Mouse (Mus musculus) heart, adult 11 months (tissue): ENCODE data around the gene Ebf4.

Source experiments
- DNase-seq: peaks from one replicate; pipeline ENCODE4 v3.0.0; 2022

Gene Ebf4

DNA sequence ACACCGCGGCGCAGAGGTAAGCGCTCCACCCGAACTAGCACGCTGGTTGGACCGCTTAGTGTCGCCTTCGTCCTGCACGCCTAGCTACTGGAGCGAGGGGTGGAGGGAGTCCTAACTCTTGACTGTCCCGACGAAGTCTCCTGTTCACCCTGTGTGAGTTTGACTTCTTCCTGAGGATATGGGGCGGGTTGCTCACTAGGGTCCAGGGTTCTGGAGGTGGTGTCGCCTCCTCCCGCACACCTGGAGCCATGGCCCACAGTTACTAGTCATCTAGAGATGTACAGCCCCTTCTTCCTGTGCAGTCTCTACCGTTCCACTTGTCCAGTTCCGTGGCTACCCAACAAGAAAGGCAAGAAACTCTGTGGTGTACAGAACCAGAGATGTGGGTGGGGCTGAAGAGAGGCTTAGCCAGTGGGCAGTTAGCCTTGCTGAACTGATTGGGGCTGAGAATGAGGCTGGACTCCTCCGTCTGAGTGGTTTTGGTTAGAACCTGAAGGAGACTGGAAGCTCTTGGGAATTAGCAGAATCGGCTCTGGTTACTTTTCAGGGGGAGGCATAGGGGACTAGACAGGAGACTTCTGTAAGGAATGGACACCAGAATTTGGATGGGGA is 1.3 kb downstream of the Ebf4 start:
- DNase-seq: peak; percentile 89

DNA sequence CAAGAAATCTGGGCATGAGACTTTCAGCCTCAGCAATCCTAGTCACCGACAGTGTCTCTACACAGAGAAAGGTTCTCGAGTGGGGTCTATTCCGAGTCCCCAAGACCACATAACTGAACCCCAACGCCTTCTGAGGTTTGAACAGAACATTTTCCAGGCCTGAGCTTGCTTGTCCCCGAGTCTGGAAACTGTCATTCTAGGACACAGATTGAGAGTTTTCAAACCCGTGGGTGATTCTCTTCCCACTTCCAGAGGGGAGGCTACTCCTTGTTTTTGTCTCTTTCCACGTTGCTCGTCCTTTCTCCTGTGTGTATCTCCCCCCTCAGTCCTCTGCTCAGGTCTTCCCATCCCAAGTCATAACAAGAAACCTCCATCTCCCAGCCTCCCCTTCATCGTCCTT is 2.6 kb downstream of the Ebf4 start:
- DNase-seq: peak; percentile 83

DNA sequence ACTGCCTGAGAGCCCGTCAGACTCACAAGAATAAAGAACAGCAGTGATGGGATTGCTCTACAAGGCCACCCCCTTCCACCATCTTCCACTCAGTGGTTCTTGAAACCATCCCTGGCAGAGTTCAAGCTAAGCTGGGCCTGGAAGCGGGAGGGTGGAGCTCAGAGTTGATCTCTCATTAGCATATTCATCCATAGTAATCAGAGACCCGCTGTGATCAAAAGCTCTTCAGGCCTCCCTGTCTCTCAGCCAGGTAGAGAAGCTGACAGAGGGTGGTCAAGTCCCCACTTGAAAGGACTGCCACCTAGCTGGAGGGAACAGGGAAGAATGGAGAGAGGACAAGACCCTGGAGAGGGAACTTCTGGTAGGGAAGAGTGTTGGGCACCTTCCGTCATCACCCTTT is 8.0 kb downstream of the Ebf4 start:
- DNase-seq: no peak

DNA sequence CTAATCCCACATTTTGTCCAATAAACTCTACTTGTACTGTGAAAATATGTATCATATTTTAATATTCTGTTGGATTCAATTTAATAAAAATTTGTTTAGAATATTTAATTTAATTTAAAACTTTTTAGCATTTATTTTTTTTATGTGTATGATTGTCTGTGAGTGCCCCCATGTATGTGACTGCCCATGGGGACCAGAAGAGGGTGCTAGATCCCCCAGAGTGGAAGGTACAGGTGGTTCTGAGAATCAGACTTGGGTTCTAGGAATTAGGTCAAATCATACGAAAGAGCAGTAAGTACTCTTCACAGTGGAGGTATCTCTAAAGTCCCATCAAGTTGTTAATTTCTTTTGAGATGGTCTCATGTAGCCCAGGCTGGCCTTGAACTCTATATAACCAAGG is 32.1 kb downstream of the Ebf4 start:
- DNase-seq: peak; percentile 3

DNA sequence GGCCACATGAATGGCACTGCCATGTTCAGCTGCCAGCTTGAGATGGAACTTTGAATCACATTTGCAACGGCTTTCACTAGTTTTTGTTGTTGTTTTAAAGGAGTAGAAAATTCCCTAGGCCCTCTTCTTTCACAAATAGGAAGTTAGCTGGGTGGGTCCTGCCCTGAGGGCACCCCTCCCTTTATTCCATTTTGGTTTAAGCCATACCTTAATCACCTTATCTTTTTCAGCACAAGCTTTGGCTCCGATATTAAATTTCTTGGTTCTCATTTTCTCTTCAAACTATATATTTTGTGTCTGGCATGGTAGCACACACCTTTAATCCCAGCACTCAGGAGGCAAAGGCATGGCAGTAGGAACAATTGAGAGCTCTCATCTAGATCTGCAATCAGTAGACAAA is 34.5 kb downstream of the Ebf4 start:
- peak; percentile 39 for DNase-seq

DNA sequence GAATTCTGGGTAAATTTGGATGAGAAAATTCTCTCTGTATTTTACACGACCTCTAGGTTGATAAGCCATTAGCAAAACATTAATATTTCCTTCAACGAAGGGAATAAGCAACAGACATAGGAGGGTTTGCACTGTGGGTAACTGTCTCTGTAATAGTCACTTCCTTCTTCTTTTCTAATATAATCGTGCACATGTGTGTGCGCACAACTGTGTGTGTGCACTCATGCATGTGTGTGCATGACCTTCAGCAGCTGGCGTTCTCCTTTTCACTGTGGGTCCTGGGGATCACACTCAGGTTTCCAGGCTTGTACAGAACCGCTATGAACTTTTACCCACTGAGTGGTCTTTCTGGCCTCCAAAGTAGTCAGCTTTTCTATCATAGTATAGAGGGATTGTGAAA is 40.1 kb downstream of the Ebf4 start:
- peak; percentile 21 for DNase-seq

DNA sequence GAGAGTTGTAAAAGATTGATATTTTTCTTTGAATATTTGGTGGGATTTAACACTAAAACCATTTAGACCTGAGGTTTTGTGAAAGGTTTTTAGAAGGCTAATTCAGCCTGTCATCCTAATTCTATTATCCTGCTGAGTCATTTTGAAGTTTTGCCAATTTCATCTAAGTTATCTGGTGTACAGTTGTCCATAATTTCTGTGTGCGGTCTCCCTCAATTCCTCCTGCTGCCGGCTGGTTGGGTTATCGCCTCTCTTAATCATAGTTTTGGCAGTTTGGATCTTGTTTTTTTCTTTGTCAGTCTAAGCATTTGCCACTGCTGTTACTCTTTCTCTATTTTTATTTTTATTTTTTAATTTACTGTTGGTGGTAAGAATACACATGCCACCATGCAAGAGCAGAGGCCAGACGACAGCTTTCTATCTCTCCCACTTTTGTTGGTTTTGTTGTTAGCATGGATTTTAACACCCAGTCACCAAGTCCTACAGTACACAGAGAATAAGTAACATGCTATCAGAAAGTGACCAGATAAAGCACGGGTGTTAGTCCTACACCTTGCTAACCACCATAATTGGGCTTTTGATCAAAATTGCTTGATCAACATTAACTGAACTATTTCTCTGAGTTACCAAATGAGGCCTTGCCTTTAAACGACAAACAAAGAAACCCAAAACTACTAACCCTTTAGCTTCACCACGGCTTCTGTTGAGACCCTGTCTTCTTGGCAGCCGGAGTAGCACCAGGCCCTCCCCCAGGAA is 45.7 kb downstream of the Ebf4 start:
- DNase-seq: peak; percentile 13

DNA sequence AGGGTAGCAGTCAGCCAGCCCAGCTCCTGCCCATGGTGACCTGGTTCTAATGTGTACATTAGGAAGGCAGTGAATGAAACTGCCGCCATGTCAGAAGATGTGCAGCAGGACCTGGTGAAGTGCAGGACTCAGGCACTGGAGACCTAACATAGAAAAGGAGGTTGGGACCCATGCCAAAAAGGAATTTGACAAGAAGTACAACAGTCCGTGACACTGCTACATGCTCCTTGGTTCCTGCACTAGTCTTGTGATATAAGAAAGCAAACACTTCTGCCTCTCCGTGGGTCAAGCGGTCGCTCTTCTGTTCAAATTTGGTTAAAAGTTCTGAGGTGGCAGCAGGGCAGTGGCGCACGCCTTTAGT is 46.2 kb downstream of the Ebf4 start:
- DNase-seq: peak; percentile 24

DNA sequence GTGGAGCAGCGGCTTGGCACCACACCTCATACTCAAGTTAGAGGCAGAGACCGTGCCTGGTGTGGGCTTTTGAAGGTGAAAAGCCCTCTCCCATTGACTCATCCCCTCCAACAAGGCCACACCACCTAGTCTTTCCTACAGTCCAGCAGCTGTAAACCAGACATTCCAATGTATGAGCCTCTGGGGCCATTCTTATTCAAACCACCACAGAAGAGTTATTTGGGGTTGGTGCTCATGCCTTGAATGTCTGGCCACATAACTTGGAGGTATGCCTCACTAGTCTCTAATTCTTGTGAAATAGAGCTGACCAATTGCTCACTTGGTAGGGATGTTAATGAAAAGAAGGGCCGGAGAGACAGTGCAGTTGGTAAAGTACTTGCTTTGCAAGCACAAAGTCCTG is 55.4 kb downstream of the Ebf4 start:
- peak; percentile 10 for DNase-seq

DNA sequence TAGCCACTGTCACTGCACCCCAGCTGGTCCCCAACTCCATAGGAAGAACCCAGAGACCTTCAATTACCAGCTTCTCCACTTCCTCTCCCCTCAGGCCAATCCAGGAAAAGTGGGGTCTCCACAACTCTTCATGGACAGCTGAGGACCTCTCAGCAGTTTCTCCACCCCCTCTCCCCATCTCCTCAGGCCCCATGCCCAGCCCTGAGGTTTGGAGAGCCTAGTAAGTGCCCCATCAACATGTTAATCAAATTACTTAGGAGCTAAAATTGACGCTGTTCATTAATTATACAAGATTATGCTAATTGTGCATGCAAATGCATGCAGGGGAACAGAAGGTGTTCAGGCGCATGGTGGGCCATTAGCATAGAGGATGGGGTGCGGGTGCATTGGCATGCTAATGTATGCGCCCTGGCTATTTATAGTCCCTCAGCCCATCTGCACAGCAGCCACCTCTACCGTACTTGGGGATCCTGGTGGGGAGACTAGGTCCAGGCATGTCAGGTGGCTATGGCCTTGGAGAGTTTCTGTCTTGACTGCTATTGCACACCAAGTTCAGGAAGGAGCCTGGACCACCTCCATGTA is 56.9 kb downstream of the Ebf4 start:
- peak; percentile 44 for DNase-seq

DNA sequence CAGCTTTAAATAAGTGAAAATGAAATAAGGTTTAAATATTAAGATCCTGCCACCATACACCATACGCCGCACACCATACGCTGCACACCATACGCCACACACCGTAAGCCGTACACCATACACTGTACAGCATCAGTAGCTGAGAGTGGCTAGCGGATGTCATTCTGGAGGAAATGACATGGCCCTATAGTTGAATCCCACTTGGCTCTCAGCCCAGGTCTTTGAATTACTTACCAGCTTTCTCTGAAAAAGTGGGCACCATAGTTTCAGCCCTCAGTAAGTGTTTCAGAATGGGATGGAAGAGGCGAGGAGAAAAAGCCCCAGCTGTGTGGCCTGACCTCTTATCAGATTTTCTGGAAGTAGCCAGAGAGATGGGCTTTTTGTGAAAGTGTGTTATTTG is 58.4 kb downstream of the Ebf4 start:
- peak; percentile 71 for DNase-seq

DNA sequence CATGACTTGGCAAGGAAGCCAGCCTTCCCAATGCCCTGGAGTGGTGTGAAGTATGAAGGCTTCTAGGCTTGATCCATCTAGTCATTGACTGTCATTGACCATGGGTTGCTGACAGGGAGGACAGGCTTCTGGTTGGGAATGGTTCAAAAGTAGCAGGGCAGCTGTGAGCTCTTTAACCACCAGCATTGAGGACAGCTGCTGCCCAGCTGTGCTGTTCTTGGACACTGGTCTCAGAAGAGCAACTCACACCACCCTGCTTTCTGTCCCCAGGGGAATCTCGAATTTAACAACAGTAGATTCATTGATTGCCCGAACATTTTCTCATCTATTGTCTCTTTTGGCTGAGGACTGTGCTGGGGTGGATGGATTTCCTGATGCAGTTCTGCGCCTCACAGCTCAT is 58.9 kb downstream of the Ebf4 start:
- DNase-seq: peak; percentile 93

DNA sequence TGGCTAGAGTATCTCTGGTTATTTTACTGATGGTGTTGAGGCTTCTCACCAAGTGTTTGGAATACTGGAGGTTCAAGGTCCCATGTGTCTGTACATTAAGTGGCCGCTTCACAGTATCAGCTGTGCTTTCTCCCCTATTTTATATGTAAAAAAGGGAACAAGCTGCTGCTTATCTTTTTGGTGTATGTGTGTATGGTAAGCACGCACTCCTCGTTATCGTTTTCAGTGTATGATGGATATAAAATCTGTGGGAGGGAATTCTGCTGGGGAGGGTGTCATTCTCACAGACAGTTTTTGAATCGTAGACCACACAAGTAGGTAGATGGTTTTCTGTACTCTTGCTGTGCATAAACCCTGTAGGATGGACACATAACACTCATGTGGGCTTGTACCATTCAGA is 62.6 kb downstream of the Ebf4 start:
- DNase-seq: no peak

DNA sequence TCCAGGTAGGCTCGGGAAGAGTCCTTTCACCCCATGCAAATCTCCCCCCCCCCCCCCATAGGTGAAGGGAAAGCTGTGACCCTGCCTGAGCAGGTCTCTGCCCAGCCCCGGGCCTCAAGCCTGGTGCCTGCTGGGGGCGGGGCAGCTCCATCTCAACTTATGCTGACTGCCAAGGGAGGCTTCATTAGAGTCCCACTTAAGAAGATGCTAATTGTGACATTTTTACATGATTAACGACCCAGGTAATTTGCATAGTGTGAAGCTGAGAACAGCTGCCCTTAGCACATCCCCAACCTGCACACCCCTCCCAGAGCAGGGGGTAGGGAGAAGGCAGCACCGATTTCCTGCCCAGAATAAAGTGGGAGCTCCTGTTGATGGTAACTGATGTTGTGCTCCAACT is 63.9 kb downstream of the Ebf4 start:
- DNase-seq: peak; percentile 58

DNA sequence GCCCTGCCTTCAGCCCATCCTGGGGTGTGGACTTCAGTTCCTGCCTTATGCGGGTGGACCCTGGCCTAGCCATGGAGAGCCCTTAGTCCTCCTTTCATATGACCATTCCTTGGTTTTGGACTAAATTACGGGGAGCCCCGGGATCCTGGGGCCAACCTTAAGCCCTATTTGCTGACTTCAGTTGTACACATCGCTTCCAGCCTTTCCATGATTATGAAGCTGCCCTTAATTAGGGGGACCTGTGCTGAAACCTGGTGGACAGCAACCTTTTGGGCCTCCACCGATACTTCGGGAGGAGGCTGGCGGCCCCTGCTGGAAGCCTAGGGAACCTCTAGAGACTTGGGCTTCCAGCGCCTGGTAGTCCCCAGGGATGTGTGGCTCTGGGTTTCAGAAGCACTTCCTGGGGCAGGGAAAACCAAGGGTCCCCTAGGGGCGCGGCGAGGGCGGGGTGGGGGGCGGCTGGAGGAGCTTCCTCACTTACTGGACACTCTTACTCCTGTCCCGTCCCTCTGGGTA is 67.6 kb downstream of the Ebf4 start:
- peak; percentile 60 for DNase-seq

DNA sequence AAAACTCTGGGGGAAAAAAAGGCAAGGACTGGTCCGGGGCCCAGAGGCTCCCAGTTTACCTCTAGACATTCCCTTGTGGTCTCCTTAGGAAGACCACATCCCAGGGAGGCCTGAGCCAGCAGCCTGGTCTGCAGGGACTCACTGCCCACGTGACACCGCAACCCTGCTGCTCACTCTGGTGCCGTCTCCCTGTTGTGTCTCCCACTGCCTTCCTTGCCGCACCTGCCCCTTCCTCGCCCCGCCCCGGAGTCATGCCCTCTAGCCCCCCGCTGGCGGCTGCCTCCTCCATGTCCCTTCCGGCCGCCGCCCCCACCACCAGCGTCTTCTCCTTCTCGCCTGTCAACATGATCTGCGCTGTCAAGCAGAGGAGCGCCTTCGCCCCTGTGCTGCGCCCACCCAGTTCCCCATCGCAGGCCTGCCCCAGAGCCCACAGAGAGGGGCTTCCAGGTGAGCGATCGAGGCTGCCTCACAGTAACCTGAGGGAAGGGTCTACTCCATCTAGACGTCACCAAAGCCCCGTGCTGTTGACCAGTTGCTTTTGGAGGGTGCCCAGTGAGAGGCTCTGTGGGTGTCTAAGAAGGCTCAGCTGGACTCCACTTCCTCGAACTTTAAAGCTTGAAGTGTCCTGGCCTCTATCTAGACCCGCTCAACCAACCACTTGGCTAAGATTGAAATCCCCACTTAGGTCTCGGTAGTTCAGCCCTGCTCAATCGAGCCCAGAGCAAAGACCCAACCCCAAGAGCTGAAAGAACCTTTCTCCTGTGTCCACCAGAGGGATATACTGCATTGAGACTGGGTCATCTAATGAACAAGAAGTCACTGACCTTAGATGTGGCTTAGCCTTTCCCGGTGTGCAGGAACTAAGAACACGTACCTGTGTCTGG is 70.5 kb downstream of the Ebf4 start:
- DNase-seq: peak; percentile 80

DNA sequence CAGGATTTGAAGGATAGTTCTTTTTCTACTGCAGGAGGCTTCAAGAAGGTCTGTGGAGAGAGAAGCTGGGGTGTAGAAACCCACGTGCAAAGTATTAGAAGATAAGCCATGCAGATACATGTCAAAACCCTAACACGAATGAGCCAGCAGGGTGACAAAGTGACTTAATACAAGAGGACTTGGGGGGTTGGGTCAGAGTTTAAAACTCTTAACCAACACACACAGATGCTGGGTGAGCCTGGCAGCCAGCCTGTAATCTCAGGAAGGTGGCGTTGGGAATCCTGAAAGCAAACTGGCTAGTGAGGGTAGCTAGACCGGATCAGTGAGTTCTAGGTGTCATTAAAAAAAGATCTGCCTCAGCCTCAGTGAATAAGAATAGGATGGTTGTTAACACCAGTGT is 72.4 kb downstream of the Ebf4 start:
- DNase-seq: peak; percentile 45

DNA sequence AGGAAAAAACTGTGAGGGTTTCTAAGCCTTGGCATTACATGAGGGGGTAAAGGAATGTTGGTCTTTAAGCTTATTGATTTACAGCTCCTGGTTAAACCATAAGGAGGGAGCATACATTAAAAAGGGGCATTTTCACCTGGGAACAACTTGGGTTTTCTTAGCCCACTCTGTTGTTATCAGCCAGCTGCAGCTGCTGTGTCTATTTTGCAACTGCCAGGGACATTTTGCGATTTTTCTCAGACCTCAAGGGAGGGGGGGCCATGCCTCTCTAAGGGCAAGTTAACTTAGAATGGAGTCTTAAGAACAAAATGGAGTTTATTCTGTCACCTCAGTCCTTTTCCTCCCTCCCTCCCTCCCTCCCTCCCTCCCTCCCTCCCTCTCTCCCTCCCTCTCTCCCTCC is 78.1 kb downstream of the Ebf4 start:
- DNase-seq: peak; percentile 42

DNA sequence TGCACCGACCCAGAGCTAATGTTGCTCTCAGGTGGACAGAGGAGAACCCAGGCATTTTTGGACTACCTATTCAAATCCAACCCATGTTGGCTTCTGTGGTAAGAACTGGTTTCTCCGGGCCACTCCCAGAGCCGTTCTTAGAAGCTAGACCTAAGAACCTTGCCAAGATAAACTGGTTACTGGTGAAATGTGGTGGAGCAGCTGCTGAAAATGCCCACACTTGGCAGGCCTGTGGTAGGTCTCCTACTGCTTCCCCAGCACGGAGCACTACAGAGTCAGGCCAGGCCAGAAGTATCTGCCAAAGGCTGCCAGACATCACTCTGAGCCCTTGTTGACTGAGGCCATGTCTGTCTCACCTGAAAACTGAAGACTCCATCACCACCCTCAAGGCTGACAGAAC is 80.0 kb downstream of the Ebf4 start:
- DNase-seq: peak; percentile 75

DNA sequence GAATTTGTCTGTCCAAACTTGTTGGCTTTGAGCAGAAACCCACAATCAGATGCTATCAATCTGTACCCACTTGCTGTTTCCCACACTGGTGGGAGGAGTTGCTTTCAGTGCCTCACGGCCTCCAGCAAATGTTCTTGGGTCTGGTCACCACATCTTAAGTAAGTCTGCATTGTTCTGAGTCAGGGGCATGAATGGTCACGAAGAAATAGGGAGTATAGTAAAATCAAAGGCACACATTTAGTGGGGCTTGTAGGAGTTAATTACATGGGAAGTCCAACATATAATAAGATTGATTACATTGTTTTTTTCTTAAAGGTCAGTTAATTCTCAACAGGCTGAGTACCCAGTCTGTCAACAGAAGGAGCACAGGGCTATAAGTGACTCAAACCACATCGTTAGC is 88.2 kb downstream of the Ebf4 start:
- DNase-seq: no peak

DNA sequence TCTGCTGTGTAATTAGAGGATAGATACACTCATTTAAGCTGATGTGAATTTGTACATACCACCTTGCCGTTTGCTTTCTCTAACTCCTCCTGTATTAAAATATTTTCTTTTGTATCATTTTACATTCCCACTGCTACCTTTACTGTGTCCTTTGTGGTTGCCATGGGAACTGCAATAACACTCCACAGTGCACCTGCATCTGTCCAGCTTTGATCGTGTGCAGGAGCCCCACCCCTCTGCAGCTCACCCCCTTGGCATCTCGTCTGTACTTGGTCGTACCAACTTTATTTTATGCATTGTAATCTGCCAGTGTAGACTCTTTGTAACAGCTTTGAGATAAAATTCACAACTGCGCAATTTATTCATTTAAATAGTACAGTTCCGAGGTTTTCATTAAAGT is 88.9 kb downstream of the Ebf4 start:
- peak; percentile 4 for DNase-seq

DNA sequence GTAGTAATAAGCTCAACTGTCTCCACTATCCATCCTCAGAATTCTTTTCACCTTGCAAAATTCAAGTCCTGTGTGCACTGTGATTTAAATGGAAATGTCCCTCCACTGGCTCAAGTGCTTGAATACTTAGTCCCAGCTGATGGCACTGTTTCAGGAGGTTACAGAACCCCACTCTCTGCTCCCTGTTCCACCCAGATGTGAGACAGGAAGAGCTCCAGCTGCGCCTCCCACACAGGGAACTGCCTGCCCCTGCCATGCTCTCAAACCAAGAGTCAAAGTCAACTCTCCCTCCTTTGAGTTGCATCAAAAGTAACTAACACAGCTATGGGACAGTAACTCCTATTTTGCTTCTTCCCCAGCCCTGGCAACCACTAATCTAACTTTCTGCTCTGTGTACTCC is 91.2 kb downstream of the Ebf4 start:
- DNase-seq: peak; percentile 57

DNA sequence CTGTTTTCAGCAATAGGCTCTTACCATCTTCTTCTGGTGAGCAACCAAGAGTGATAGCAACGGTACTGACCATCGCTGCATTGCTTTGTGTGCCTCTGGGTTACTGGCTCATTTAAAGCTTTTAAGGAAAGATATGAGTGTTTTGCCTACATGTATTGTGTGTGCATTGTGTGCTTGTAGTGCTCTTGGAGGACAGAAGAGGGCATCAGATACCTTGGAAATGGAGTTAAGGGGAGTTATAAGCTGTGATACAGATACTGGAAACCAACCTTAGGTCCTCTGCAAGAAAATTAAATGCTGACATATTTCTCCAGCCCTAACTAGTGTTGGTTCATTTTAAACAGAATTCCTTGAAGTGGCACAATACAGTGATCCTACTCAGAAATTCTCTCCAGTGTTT is 93.8 kb downstream of the Ebf4 start:
- DNase-seq: peak; percentile 4
